Mouse (Mus musculus) cerebellum, adult 2 months (tissue): ENCODE data around the gene Dnajc9.

Experiments
- CTCF ChIP-seq: fragments of 200-500 bp; IDR thresholded peaks from 2 replicates; pipeline ENCODE4 v1.5.1; 2011; ENCODE audit warnings: low read depth, mild to moderate bottlenecking, control low read depth, low read length, moderate library complexity, borderline replicate concordance; ENCODE audit not compliant: insufficient read depth
- POLR2A ChIP-seq: fragments of 200-500 bp; IDR thresholded peaks from 2 replicates; pipeline ENCODE4 v1.6.1; 2011; ENCODE audit warnings: low read length, control low read depth, borderline replicate concordance; ENCODE audit not compliant: insufficient read depth

DNA sequence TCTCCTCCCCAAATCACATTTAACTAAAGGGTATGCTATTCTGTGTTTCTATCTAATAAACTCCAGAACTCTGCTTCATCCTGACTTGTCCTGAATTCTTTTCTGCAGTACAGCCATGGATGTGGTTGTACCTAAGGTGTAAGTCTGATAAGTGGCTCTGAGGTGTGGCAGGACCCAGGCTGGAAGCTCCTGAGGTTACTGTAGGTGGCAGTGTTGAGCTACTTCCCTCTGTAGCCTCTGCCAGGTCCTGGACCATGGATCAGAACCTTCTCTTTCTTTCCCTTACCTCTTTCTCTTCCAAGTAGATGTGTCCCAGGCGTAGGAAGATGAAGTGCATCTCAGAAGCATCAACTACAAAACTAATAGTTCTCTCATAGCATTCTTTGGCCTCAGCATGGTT, 11.4 kb upstream of the Dnajc9 start:
- TF ChIP-seq CTCF (peak; percentile 45; the same call in 1 of the 2 replicates), POLR2A (no peak)
